Mouse (Mus musculus): ENCODE data around the gene Syne3. TPM values are rescaled to one million over a fixed set of nuclear protein-coding genes. Genes with fewer than 3 reads are reported as not detected.

The Syne3 gene
- polyA plus RNA-seq, 1 experiment from 2014 or later: 0.29 TPM

DNA sequence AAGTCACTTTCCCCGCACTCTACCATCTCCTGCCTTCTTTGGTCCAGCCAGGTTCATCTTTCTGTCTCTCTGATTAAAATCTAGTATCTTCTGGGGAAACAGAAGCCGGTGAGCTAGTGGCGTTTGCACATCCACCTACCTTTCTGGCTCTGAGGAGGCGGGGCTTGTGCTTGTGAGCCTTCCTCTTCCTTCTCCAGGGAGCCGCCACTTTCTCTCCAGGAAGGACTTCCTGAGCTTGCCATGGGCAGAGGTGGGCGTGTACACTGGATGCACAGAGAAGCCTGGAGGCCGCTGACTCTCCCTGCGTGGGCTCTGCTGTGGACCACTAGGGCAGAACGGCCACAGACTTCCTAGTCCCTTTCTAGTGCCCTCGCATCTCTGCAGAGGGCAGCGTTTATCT lies 110.4 kb downstream of the Syne3 start:
- H3K9ac ChIP-seq: no peak overlapping the region
- ATAC-seq (ENCODE audit: insufficient read depth) (no peak), DNase-seq (peak; percentile 11)
- H3K4me1 ChIP-seq (ENCODE audit: insufficient read depth): no peaks in the 10 kb centered on the region; the same call in 1 of the 2 replicates
- no peak overlapping the region for H3K27ac ChIP-seq (ENCODE audit: low read depth)
- no peaks in the 10 kb centered on the region for H3K9me3 ChIP-seq (ENCODE audit: low read depth, low read length)
- no peaks in the 10 kb centered on the region for H3K27me3 ChIP-seq (ENCODE audit: insufficient read depth, low read length)
- no peaks in the 10 kb centered on the region for H3K36me3 ChIP-seq (ENCODE audit: insufficient read depth)
- WGBS: 40% methylated on average over 11 of the region's 11 CpGs
- TF ChIP-seq CTCF (IDR thresholded peaks at IDR 0.05; ENCODE audit: low read depth): no peak
- no peak overlapping the region for H3K4me3 ChIP-seq (ENCODE audit: low read depth, low read length)
- no peak overlapping the region for H3K4me2 ChIP-seq

DNA sequence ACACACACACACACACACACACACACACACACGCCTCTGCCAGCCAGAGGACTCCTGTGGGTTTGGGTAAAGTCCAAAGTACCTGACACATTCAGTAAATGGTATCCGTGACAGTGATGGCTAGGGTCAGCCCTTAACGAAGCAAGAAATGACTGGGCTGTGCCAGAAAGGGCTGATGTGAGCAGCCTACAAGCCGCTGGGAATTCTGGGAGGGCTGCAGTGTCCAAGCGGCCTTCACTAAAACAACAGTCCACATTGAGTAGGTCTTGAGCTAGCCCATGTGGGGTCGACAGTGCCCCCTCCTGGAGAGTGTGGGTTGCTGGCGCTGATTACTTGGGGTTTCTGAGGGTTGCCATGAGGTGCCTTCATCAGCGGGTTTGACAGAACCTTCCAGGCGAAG lies 110.9 kb downstream of the Syne3 start:
- TF ChIP-seq CTCF (IDR thresholded peaks at IDR 0.05; ENCODE audit: low read depth): peak; percentile 37
- no peak overlapping the region for H3K4me2 ChIP-seq
- WGBS: 64% methylated on average over 9 of the region's 9 CpGs

DNA sequence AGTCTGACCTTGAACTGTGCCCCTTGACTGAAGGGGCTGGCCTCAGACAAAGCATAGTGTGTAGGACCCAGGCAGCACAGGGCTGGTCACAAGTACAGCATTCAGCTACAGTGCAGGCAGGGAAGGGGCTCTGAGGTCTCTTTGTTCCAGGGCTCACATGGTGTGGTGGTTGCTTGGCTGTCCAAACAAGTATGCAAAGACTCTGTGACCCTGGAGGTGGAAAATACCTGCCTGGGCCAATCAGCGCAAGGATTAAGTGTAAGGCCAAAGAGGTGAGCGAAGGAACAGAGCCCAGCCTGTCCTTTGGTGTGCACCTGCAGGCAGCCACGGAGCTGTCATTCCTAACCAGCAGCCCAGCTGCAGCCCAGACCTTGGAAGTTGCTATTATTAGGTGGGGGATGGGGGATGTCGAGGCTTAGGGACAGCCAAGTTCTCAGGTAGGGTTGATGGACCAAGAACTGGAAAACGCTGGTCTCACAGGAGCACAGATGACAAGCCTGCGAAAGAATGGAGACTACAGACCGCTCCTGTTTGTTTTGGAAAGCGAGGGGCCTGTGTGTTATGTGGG lies 112.5 kb downstream of the Syne3 start:
- Histone ChIP-seq H3K4me1 (ENCODE audit: insufficient read depth) (no peaks in the 10 kb centered on the region; the same call in 1 of the 2 replicates), H3K9ac (no peak overlapping the region), H3K9me3 (ENCODE audit: low read depth, low read length) (no peaks in the 10 kb centered on the region), H3K27ac (ENCODE audit: low read depth) (peak overlapping the region; percentile 73), H3K36me3 (ENCODE audit: insufficient read depth) (no peaks in the 10 kb centered on the region), H3K4me2 (no peak overlapping the region), H3K27me3 (ENCODE audit: insufficient read depth, low read length) (no peaks in the 10 kb centered on the region), H3K4me3 (ENCODE audit: low read depth, low read length) (no peak overlapping the region)
- WGBS: 47% methylated on average over 8 of the region's 8 CpGs
- no peak for TF ChIP-seq CTCF (IDR thresholded peaks at IDR 0.05; ENCODE audit: low read depth)
- DNase-seq (peak; percentile 32), ATAC-seq (ENCODE audit: insufficient read depth) (peak; percentile 83)

More for the DNA sequence above, 110.9 kb downstream of the Syne3 start:
- Histone ChIP-seq H3K27ac (ENCODE audit: low read depth) (no peak overlapping the region), H3K4me1 (ENCODE audit: insufficient read depth) (no peaks in the 10 kb centered on the region; the same call in 1 of the 2 replicates), H3K4me3 (ENCODE audit: low read depth, low read length) (no peak overlapping the region), H3K36me3 (ENCODE audit: insufficient read depth) (no peaks in the 10 kb centered on the region), H3K27me3 (ENCODE audit: insufficient read depth, low read length) (no peaks in the 10 kb centered on the region), H3K9ac (no peak overlapping the region), H3K9me3 (ENCODE audit: low read depth, low read length) (no peaks in the 10 kb centered on the region)
- ATAC-seq (ENCODE audit: insufficient read depth) (no peak), DNase-seq (no peak)

DNA sequence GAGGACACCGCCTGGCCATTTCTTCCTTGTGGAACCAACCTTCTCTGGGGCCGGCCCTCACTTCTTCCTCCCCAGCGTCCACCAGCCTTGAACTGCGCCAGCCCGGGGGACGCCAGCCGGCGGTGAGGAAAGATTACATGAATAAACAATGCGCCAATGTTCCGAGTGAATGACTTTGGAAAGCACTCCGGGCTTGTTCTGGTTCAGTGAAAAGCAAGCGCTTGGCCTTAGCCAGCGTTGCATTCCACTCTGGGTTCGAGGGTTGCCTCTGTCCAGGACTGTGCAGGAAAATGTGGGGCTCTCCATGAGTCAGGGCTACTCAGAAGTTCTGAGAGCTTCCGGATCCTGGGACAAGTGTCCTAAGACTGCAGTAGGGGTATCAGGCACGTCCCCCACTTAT lies 113.0 kb downstream of the Syne3 start:
- 46% methylated on average over 16 of the region's 16 CpGs for WGBS
- no peak for TF ChIP-seq CTCF (IDR thresholded peaks at IDR 0.05; ENCODE audit: low read depth)
- Histone ChIP-seq H3K4me3 (ENCODE audit: low read depth, low read length) (no peak overlapping the region), H3K4me1 (ENCODE audit: insufficient read depth) (no peaks in the 10 kb centered on the region; the same call in 1 of the 2 replicates), H3K27me3 (ENCODE audit: insufficient read depth, low read length) (no peaks in the 10 kb centered on the region), H3K36me3 (ENCODE audit: insufficient read depth) (no peaks in the 10 kb centered on the region), H3K4me2 (no peak overlapping the region), H3K9me3 (ENCODE audit: low read depth, low read length) (no peaks in the 10 kb centered on the region), H3K9ac (no peak overlapping the region), H3K27ac (ENCODE audit: low read depth) (peak overlapping the region; percentile 73)
- DNase-seq (peak; percentile 55), ATAC-seq (ENCODE audit: insufficient read depth) (peak; percentile 60)

DNA sequence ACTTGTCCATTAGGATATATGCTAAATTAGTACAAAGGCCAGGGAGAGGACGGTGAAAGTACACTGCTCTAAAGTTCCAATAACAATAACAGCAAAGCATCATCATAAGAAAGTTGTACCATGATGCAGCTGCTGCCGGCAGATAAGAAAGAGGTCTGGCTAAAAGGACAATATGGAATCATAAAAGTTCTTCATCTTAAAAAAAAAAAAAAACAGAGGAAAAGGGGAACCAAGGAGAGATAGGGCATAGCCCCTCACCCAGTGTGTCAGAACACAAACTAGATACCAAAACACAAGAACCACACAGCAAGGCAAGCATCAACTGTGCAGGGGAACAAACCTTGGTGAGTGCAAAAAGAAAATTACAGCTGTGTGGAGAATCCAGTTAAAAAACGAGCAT lies 117.4 kb downstream of the Syne3 start:
- no peak for ATAC-seq (ENCODE audit: insufficient read depth)
- Histone ChIP-seq H3K4me2 (no peak overlapping the region), H3K27ac (ENCODE audit: low read depth) (no peak overlapping the region), H3K4me3 (ENCODE audit: low read depth, low read length) (no peak overlapping the region), H3K4me1 (ENCODE audit: insufficient read depth) (no peaks in the 10 kb centered on the region), H3K9me3 (ENCODE audit: low read depth, low read length) (no peaks in the 10 kb centered on the region), H3K9ac (no peak overlapping the region), H3K36me3 (ENCODE audit: insufficient read depth) (no peaks in the 10 kb centered on the region), H3K27me3 (ENCODE audit: insufficient read depth, low read length) (no peaks in the 10 kb centered on the region)
- no peak for DNase-seq
- no peak for TF ChIP-seq CTCF (IDR thresholded peaks at IDR 0.05; ENCODE audit: low read depth)
- 89% methylated on average over 3 of the region's 3 CpGs for WGBS

DNA sequence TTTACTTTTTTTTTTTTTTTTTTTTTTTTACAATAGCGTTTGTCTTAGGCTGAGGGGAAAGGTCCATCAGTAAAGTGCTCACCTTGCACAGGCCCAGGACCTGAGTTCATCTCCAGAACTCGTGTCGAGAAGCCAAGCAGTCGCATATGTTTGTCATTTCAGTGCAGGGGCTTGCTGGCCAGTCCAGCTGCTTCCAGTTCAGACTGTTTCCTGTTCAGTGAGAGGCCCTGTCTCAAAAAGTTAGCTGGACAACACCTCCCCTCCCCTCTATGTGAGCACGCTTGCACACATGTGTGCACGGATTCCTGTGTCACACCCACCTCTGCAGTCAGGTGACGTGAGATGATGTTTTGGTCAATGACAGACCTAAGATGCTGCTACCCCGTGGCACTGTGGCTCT lies 119.5 kb downstream of the Syne3 start:
- Histone ChIP-seq H3K4me3 (ENCODE audit: low read depth, low read length) (no peak overlapping the region), H3K27me3 (ENCODE audit: insufficient read depth, low read length) (no peaks in the 10 kb centered on the region), H3K9me3 (ENCODE audit: low read depth, low read length) (no peaks in the 10 kb centered on the region), H3K27ac (ENCODE audit: low read depth) (no peak overlapping the region), H3K9ac (no peak overlapping the region), H3K36me3 (ENCODE audit: insufficient read depth) (no peaks in the 10 kb centered on the region), H3K4me2 (no peak overlapping the region), H3K4me1 (ENCODE audit: insufficient read depth) (no peaks in the 10 kb centered on the region)
- DNase-seq (no peak), ATAC-seq (ENCODE audit: insufficient read depth) (no peak)
- 80% methylated on average over 8 of the region's 8 CpGs for WGBS
- no peak for TF ChIP-seq CTCF (IDR thresholded peaks at IDR 0.05; ENCODE audit: low read depth)

DNA sequence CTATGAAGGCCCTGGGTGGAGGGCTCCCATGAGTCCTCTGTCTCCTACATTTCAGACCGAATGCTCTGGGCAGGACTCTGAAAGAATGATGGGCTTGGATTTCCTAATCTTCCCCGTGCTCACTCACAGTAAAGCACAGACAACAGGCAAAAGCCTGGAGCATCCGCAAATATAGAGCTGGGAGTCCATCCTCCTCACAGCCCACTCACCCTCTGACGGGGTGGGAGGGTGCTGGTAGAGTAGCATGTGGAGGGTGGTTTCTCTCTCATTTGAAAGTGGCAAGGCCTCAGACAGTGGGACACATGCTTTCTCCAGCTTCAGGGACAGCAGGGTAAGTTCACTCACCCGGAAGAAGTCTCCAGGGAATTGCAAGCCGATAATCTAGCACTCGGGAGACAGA lies 123.5 kb downstream of the Syne3 start:
- no peaks in the 10 kb centered on the region for H3K27me3 ChIP-seq (ENCODE audit: insufficient read depth, low read length)
- no peak overlapping the region for H3K9ac ChIP-seq
- ATAC-seq (ENCODE audit: insufficient read depth) (no peak), DNase-seq (no peak)
- 72% methylated on average over 7 of the region's 7 CpGs for WGBS
- H3K36me3 ChIP-seq (ENCODE audit: insufficient read depth): no peaks in the 10 kb centered on the region
- no peak overlapping the region for H3K4me2 ChIP-seq
- H3K4me3 ChIP-seq (ENCODE audit: low read depth, low read length): no peak overlapping the region
- no peaks in the 10 kb centered on the region for H3K9me3 ChIP-seq (ENCODE audit: low read depth, low read length)
- no peaks in the 10 kb centered on the region for H3K4me1 ChIP-seq (ENCODE audit: insufficient read depth)
- no peak overlapping the region for H3K27ac ChIP-seq (ENCODE audit: low read depth)
- no peak for TF ChIP-seq CTCF (IDR thresholded peaks at IDR 0.05; ENCODE audit: low read depth)

All from lung, embryonic 14.5 days (tissue).